Mouse (Mus musculus) lung, postnatal 0 days (tissue): ENCODE measurements around the gene Slc38a2.

Experiments
- CTCF ChIP-seq: IDR thresholded peaks from 2 replicates; pipeline ENCODE4 v1.5.1; 2016; ENCODE audit warnings: antibody characterized with exemption, mild to moderate bottlenecking
- EP300 ChIP-seq: IDR thresholded peaks from 2 replicates; pipeline ENCODE4 v1.6.1; 2016; ENCODE audit warnings: antibody characterized with exemption, mild to moderate bottlenecking, control low read depth

DNA sequence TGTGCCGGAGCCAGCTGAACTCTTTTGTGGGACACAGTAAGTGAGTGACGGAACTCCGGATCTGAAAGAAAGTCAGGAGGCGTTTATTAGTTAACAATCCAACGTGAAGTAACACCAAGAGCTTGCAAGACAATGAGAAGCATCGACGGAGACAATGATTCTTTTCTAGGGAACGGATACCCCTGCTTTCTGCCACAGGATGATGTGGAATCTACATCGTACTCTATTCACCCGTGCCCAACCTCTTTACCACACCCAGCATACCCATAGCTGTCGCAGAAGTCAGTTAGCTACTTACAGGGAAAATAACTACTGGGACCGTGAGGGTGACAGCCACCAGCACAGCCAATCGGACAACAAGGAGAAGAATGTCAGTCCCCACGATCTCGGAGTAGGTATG is 8.1 kb downstream of the Slc38a2 start:
- no peak for TF ChIP-seq CTCF
- no peak for TF ChIP-seq EP300
